Mouse (Mus musculus) hindbrain, embryonic 12.5 days (tissue): ENCODE measurements around the gene Gp6. TPM values are rescaled to one million over a fixed set of nuclear protein-coding genes. Genes with fewer than 3 reads are reported as not detected.
"Not testable (repeated sequence)": the region's sequence is repeated elsewhere in the genome, so short reads cannot be mapped to it uniquely, and the experiment has no call there.

Experiments used
- ATAC-seq: fragments of 200-750 bp; cut with Nextera tagmentation; 2 replicates; pipeline ENCODE4 v1.8.0; 2017; ENCODE audit warnings: moderate TSS enrichment; ENCODE audit not compliant: low FRiP score
- H3K27ac ChIP-seq: fragments of 300-500 bp; sonication (generic); 2 replicates; pipeline ENCODE4 v1.5.1; 2016; ENCODE audit warnings: mild to moderate bottlenecking
- H3K27me3 ChIP-seq: fragments of 300-500 bp; sonication (generic); 2 replicates; pipeline ENCODE4 v1.6.1; 2016; ENCODE audit warnings: mild to moderate bottlenecking
- H3K36me3 ChIP-seq: fragments of 300-500 bp; sonication (generic); 2 replicates; pipeline ENCODE4 v1.6.1; 2016; ENCODE audit warnings: mild to moderate bottlenecking
- H3K4me1 ChIP-seq: fragments of 300-500 bp; sonication (generic); 2 replicates; pipeline ENCODE4 v1.6.1; 2016
- H3K4me2 ChIP-seq: fragments of 300-500 bp; sonication (generic); replicated peaks from 2 replicates; pipeline ENCODE4 v1.6.1; 2016; ENCODE audit warnings: mild to moderate bottlenecking
- H3K4me3 ChIP-seq: fragments of 300-500 bp; sonication (generic); 2 replicates; pipeline ENCODE4 v1.5.1; 2016; ENCODE audit warnings: mild to moderate bottlenecking
- H3K9ac ChIP-seq: fragments of 300-500 bp; sonication (generic); 2 replicates; pipeline ENCODE4 v1.6.1; 2016; ENCODE audit warnings: mild to moderate bottlenecking, moderate library complexity
- H3K9me3 ChIP-seq: fragments of 300-500 bp; sonication (generic); replicated peaks from 2 replicates; pipeline ENCODE4 v1.6.1; 2016; ENCODE audit warnings: mild to moderate bottlenecking
- WGBS: fragments of 180-500 bp; shearing (Covaris S2); methylation state at CpG from one replicate; pipeline ENCODE4 v1.1.7; 2016; 5-methylcytosine and 5-hydroxymethylcytosine counted together
- polyA plus RNA-seq: library from polyadenylated mRNA; unstranded; fragments of >200 nt; fragmentation: Nextera tagmentation; extraction: Ambion mirVana; gene quantifications from 2 replicates; pipeline ENCODE4 v1.2.1, GENCODE M21; 2016

Gene Gp6
- 0.22 and 0.40 TPM in 2 replicates for polyA plus RNA-seq

DNA sequence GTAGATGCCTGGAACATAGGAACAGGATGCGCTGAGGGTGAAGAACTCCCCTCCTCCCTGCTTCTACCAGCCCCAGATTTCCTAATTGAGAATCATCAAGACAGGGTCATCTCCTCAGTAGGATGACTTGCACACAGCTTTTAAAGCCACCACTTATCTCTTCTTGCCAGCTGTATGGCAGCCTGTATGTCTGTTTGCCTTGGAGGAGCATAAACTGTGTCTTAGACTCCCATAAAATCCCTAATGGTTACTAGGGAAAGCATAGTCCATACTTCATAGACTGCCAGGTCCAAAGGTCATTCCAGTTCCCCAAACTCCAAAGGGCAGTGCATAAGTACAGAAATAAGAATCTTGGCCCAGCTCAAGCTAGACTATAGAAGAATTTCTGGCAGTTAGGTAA, at the start of gene Gp6:
TSS of gene Gp6 (minus strand) at position 15 of the 400 bp plus-strand sequence.
- no peaks in the 10 kb centered on the region for H3K27me3 ChIP-seq
- H3K4me1 ChIP-seq: no peaks in the 10 kb centered on the region
- H3K4me3 ChIP-seq: no peak within 1 kb of the TSS
- no peak within 1 kb of the TSS for H3K4me2 ChIP-seq
- WGBS: 87% methylated on average over 1 of the region's 1 CpGs
- no peak within 1 kb of the TSS for H3K27ac ChIP-seq
- ATAC-seq: no peak
- no peaks in the 10 kb centered on the region for H3K9me3 ChIP-seq
- no peaks in the 10 kb centered on the region for H3K36me3 ChIP-seq
- H3K9ac ChIP-seq: no peak within 1 kb of the TSS

DNA sequence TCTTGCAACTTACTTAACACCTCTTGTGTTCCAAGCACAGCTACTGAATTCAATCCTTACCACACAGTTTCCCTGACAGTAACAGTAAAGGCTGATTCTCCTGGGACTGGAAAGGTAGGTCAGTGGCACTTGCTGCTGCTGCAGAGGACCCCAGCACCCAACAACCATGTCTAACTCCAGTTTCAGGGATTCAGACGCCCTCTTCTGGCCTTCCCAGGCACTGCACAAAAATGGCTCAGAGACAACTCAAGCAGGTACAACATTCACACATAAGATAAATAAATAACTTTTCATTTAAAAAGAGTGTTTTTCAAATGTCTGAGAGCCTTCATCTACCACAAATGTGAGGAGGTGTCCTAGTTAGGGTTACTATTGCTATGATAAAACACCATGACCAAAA, 49.6 kb upstream of the Gp6 start:
- 0% methylated on average over 1 of the region's 1 CpGs for WGBS
- no peaks in the 10 kb centered on the region; the same call in 1 of the 2 replicates for H3K27me3 ChIP-seq
- no peak overlapping the region for H3K9ac ChIP-seq
- peaks cover 15% of the 10 kb centered on the region for H3K36me3 ChIP-seq
- no peak overlapping the region for H3K4me2 ChIP-seq
- no peaks in the 10 kb centered on the region for H3K9me3 ChIP-seq
- peaks cover 7% of the 10 kb centered on the region for H3K4me1 ChIP-seq
- no peak overlapping the region for H3K4me3 ChIP-seq
- H3K27ac ChIP-seq: no peak overlapping the region
- ATAC-seq: no peak

DNA sequence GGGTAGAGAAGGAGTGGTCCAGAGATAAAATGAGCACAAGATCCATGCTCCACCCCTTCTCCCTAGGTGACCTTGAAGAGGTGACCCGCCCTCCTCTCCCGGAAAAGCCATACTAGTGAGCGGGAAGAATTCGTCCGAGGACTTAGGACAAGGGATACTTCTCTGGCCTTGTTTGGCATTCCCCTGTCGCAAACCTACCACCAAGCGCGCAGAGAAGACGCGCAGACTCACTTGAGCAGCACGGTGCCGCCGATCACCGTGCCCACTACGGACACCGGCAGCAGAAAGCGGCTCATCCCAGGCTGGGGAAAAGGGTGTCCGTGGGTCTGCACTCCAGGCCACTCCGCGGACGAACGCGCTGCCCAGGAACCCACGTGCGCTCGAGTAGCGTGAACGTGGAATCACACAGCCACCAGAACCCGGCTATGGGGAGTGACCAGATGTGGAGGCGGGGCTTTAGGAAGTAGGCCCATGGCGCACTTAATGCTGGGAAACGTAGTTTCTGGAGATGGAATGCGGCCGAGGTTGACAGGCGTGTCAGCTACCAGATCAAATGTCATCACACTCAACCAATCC, 47.8 kb upstream of the Gp6 start, which contains the start of gene Rdh13:
TSS of gene Rdh13 (minus strand) at position 434 of the 576 bp plus-strand sequence.
- H3K27me3 ChIP-seq: no peaks in the 10 kb centered on the region; the same call in 1 of the 2 replicates
- H3K9ac ChIP-seq: peak within 1 kb of the TSS; percentile 80
- H3K27ac ChIP-seq: peak within 1 kb of the TSS; percentile 78
- H3K4me2 ChIP-seq: peak within 1 kb of the TSS; percentile 75
- no peaks in the 10 kb centered on the region for H3K9me3 ChIP-seq
- WGBS: under 1% methylated on average over 35 of the region's 35 CpGs
- H3K4me3 ChIP-seq: peak within 1 kb of the TSS; percentile 75
- H3K36me3 ChIP-seq: peaks cover 33% of the 10 kb centered on the region
- peak; percentile 92 for ATAC-seq
- peaks cover 7% of the 10 kb centered on the region for H3K4me1 ChIP-seq

DNA sequence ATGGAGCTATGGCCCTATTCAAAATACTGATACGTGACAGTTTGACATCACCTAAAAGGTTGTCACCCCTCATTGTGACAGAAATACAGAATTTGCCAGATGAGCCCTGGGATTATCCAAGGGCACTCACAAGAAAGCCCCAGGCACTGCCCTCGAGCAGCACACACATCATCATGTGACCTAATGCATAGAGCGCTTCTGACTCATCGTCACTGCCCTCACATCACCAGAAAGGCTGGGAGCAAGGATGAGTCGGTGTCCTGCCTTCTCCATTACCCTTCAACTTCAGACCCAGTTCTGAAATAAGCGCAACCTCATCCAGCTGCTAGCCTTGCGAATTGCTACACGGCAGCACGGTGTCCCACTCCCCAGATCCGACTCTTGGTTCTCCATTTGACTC, 43.0 kb upstream of the Gp6 start:
- peaks cover 68% of the 10 kb centered on the region for H3K36me3 ChIP-seq

DNA sequence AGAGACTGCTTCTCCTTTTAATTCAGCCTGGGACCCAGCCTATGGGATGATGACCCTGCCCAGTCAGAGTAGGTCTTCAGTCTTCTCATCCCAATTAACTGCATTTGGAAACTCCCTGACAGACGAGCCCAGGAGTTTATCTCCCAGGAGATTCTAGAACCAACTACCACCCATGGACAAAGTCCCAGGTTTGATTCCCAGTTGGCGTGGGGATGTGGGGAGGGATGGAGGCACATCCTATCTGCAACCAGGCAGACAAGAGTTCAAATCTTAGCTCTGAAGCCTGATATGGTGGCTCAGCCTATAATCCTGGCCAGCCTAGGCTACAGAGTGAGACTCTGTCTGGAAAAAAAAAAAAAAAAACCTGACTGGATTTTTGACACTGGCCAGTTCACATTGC, 40.2 kb upstream of the Gp6 start:
- 96% methylated on average over 2 of the region's 2 CpGs for WGBS
- Histone ChIP-seq H3K36me3 (peaks cover 85% of the 10 kb centered on the region), H3K4me2 (no peak overlapping the region), H3K9ac (no peak overlapping the region), H3K27ac (no peak overlapping the region), H3K9me3 (no peaks in the 10 kb centered on the region), H3K27me3 (no peaks in the 10 kb centered on the region), H3K4me3 (no peak overlapping the region), H3K4me1 (no peaks in the 10 kb centered on the region)
- no peak for ATAC-seq

More for the DNA sequence above, 43.0 kb upstream of the Gp6 start:
- H3K27ac ChIP-seq: no peak overlapping the region
- H3K4me2 ChIP-seq: no peak overlapping the region
- no peak overlapping the region for H3K4me3 ChIP-seq
- H3K9ac ChIP-seq: no peak overlapping the region
- H3K4me1 ChIP-seq: peaks cover 7% of the 10 kb centered on the region
- no peaks in the 10 kb centered on the region for H3K27me3 ChIP-seq
- WGBS: 95% methylated on average over 10 of the region's 10 CpGs
- no peaks in the 10 kb centered on the region for H3K9me3 ChIP-seq
- no peak for ATAC-seq

DNA sequence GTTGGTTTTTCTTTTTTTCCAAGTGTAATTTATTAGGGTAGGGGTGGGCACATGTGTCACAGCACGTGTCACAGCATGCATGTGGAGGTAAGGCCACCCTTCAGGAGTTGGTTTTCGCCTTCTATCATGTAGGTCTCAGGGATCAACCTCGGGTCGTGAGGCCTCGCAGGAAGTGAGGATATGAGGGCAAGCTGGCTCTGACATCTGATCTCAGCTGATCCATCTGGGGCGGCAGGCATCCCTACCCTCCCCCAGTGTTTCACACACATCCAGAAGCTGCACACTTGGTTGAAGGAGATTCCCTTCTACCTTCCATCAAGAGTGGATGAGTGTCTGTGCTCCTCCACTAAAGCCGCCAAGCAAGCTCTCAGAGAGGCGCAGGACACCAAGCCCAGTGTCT, 34.5 kb upstream of the Gp6 start:
- H3K27me3 ChIP-seq: no peaks in the 10 kb centered on the region
- 93% methylated on average over 8 of the region's 8 CpGs for WGBS
- ATAC-seq: no peak
- H3K4me1 ChIP-seq: no peaks in the 10 kb centered on the region
- H3K4me2 ChIP-seq: no peak overlapping the region
- H3K9me3 ChIP-seq: no peaks in the 10 kb centered on the region
- H3K4me3 ChIP-seq: no peak overlapping the region
- H3K9ac ChIP-seq: no peak overlapping the region
- peaks cover 80% of the 10 kb centered on the region for H3K36me3 ChIP-seq
- no peak overlapping the region for H3K27ac ChIP-seq

DNA sequence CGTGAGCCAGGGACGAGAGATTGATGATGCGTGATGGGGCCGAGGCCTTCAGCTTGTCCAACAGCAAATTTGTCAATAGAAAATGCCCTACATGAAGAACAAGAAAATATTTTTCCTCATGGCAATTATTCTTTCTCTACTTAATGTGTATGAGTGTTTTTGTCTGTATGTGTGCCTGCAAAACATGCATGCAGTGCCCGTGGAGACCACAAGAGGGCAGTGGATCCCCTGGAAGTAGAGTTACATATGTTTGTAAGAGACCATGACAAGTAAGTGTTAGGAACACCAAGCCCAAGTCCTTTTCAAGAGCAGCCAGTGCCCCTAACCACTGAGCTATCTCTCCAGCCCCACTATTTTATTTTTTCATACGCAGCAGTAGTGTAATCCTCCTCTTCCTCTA, 34.0 kb upstream of the Gp6 start:
- H3K9me3 ChIP-seq: no peaks in the 10 kb centered on the region
- ATAC-seq: no peak
- H3K4me3 ChIP-seq: no peak overlapping the region
- WGBS: 84% methylated on average over 6 of the region's 6 CpGs
- no peaks in the 10 kb centered on the region for H3K27me3 ChIP-seq
- no peak overlapping the region for H3K27ac ChIP-seq
- H3K9ac ChIP-seq: no peak overlapping the region
- no peaks in the 10 kb centered on the region for H3K4me1 ChIP-seq
- peaks cover 75% of the 10 kb centered on the region for H3K36me3 ChIP-seq
- no peak overlapping the region for H3K4me2 ChIP-seq

DNA sequence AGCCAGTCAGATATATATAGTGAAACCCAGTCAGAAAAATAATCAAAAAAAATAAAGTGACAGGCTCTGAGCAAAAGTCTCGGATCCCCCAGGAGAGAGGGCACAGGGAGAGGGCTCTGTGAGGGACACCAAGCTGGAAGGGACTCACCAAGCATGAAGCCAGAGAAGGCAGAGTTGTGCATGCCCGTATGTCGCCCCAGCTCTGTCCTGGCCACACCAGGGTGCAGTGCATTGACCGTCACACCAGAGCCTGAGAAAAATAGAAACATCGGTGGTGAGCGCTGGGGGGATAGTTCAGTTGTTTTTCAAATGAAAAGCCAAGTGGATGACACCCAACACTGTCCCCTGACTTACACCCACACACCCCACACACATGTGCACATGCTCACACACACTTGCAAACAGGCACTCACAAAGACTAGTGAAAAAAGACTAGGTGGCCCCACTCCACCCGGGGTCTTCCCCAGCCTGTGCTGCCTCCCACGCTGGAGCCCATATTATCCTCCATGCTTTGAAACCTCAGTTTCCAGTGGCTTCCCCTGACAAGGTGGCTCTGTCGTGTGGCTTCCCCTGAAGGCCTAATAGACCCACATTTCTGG, 32.8 kb upstream of the Gp6 start:
- H3K27me3 ChIP-seq: no peaks in the 10 kb centered on the region
- WGBS: 92% methylated on average over 9 of the region's 9 CpGs
- no peak for ATAC-seq

DNA sequence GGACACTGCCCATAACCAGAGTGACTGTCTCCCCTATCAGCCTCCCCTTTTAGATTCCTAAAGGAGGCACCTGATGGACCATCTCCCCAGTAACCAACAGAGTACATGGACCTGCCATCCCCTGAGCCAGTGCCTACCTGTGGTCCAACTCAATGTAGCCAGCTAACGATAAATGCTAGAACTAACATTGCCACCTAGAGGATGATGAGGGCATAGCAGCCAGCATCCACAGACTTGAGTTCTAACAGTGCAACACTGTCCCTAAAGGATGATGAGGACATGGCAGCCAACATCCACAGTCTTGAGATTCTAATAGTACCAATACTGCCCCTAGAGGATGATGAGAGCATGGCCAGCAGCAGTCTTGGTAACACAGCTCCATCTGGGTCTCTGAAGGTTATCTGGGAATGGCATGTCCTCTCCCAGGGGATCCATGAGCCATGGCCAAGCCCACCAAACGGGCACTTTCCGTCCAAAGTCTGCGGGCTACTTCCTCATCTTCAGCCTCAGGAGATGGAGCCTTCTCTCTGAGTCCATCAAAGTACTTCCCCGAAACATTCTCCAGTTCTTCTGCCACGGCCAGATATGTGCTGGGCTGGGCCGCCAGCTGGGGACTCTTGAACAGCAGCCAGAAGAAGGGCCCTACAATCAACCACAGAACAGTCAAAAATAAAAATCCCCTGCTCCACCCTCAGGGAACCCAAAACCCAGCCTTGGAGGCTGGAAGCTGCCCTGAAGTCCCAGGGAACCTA, 29.8 kb upstream of the Gp6 start:
- Histone ChIP-seq H3K4me1 (no peaks in the 10 kb centered on the region), H3K9me3 (no peaks in the 10 kb centered on the region), H3K27ac (no peak overlapping the region), H3K9ac (no peak overlapping the region), H3K4me3 (no peak overlapping the region), H3K27me3 (no peaks in the 10 kb centered on the region), H3K4me2 (no peak overlapping the region), H3K36me3 (peaks cover 62% of the 10 kb centered on the region)
- WGBS: 74% methylated on average over 7 of the region's 7 CpGs
- ATAC-seq: peak; percentile 92

More for the DNA sequence above, 32.8 kb upstream of the Gp6 start:
- H3K4me2 ChIP-seq: no peak overlapping the region
- no peak overlapping the region for H3K4me3 ChIP-seq
- H3K9me3 ChIP-seq: no peaks in the 10 kb centered on the region
- peaks cover 75% of the 10 kb centered on the region for H3K36me3 ChIP-seq
- no peak overlapping the region for H3K27ac ChIP-seq
- no peaks in the 10 kb centered on the region for H3K4me1 ChIP-seq
- H3K9ac ChIP-seq: no peak overlapping the region

DNA sequence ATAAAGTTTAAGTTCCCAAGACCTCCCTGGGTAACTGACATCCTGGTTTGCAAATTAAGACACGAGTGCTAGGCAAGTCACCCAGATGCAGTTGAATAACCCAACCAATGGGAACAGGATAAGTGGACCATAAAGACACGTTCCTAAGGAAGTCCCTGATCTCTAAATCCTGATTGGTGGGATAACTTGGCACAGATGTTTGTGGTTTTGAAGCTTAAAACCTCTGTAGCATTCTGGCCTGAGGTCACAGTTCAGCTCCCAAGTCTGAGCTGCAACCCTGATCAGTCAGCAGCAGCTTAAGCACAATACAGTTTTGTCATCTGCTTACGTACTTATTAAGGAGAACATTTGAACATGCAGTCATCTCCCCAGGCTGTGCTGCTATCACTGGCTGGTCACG, 22.7 kb upstream of the Gp6 start:
- no peak for ATAC-seq
- no peak overlapping the region for H3K27ac ChIP-seq
- H3K36me3 ChIP-seq: peaks cover 13% of the 10 kb centered on the region; the same call in 1 of the 2 replicates
- no peaks in the 10 kb centered on the region for H3K27me3 ChIP-seq
- WGBS: 70% methylated on average over 4 of the region's 4 CpGs
- H3K9ac ChIP-seq: no peak overlapping the region
- no peaks in the 10 kb centered on the region for H3K9me3 ChIP-seq
- H3K4me3 ChIP-seq: no peak overlapping the region
- no peak overlapping the region for H3K4me2 ChIP-seq
- H3K4me1 ChIP-seq: no peaks in the 10 kb centered on the region

DNA sequence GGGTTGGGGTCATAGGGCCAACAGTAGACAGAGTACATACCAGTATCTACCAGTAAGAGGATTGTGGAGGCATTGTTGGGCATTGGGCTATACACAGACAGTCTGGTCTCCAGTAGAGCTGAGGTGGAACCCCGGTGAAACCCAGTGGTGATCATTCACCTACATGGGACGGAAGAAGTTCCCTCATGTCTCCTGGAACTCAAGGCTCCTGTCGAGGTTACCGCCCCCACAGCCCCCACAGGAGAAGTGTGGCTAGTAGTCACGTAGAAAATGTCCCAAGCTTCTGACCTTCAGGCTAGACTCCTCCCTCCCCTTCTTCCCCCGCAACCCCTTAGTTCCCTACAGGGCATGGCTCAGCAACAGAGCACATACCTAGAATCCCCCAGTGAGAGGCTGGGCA, 22.1 kb upstream of the Gp6 start:
- Histone ChIP-seq H3K9ac (no peak overlapping the region), H3K36me3 (peaks cover 9% of the 10 kb centered on the region; the same call in 1 of the 2 replicates), H3K27ac (no peak overlapping the region), H3K27me3 (no peaks in the 10 kb centered on the region), H3K9me3 (no peaks in the 10 kb centered on the region), H3K4me3 (no peak overlapping the region), H3K4me2 (no peak overlapping the region), H3K4me1 (no peaks in the 10 kb centered on the region)
- no peak for ATAC-seq
- 79% methylated on average over 6 of the region's 6 CpGs for WGBS

DNA sequence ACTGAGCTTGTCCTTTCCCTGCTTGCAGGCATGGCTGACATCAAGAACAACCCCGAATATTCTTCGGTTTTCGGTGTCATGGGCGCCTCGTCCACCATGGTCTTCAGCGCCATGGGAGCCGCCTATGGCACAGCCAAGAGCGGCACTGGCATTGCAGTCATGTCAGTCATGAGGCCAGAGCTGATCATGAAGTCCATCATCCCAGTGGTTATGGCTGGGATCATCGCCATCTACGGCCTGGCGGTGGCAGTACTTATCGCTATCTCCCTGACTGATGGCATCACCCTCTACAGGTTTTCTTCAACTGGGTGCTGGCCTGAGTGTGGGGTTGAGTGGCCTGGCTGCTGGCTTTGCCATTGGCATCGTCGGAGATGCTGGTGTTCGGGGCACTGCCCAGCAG, 14.9 kb upstream of the Gp6 start:
- not testable (repeated sequence) for H3K27me3 ChIP-seq, H3K9me3 ChIP-seq, H3K4me2 ChIP-seq, H3K9ac ChIP-seq, H3K27ac ChIP-seq, H3K4me1 ChIP-seq, H3K4me3 ChIP-seq, ATAC-seq, H3K36me3 ChIP-seq
- WGBS: 97% methylated on average over 15 of the region's 15 CpGs
